Mouse (Mus musculus) liver, adult 2 months (tissue): ENCODE results near the gene Gm5127.

Experiments used
- CTCF ChIP-seq: fragments of 200-500 bp; IDR thresholded peaks from 2 replicates; pipeline ENCODE4 v1.5.1; 2011; ENCODE audit warnings: low read depth, low read length, control low read depth
- POLR2A ChIP-seq: fragments of 200-500 bp; IDR thresholded peaks from 2 replicates; pipeline ENCODE4 v1.6.1; 2011; ENCODE audit warnings: low read length, control low read depth; ENCODE audit not compliant: insufficient read depth; ENCODE audit errors: extremely low read depth

- no peak for TF ChIP-seq CTCF
- no peak for TF ChIP-seq POLR2A
These were observed 134.2 kb downstream of the Gm5127 start for GRCm38 (mm10) chrX:106717160-106717559.
